Mouse (Mus musculus) lung, postnatal 0 days (tissue): ENCODE measurements at regions not wholly inside any gene's neighbourhood (a gene's known extent, or its start where the extent isn't known, plus 50 kb on each side); places are given as distances from the start of the nearest gene placed in this dataset.

ENCODE experiments used
- CTCF ChIP-seq: IDR thresholded peaks from 2 replicates; pipeline ENCODE4 v1.5.1; 2016; ENCODE audit warnings: antibody characterized with exemption, mild to moderate bottlenecking
- EP300 ChIP-seq: IDR thresholded peaks from 2 replicates; pipeline ENCODE4 v1.6.1; 2016; ENCODE audit warnings: antibody characterized with exemption, mild to moderate bottlenecking, control low read depth

DNA sequence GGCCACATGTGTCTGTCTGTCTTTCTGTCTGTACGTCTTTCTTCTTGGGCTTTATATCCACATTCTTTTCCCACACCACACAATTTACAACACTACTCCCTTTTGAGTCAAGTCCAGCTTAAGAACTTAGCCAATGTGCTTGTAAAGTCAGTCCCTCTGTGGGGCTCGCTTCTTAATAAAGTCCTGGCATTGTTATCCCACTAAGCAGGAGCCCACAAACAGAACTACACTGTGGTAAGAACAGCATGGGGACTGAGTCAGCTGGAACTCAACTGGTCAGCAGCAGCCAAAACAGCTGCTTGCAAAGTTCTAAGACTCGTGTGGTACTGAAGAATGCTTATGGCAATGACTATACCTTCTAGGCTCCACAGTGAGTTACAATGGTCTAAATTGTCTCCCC, 193.5 kb upstream of the Cxcl12 start:
- no peak for TF ChIP-seq CTCF
- TF ChIP-seq EP300: no peak
